Mouse (Mus musculus): ENCODE measurements around the gene Hsd17b13.

DNA sequence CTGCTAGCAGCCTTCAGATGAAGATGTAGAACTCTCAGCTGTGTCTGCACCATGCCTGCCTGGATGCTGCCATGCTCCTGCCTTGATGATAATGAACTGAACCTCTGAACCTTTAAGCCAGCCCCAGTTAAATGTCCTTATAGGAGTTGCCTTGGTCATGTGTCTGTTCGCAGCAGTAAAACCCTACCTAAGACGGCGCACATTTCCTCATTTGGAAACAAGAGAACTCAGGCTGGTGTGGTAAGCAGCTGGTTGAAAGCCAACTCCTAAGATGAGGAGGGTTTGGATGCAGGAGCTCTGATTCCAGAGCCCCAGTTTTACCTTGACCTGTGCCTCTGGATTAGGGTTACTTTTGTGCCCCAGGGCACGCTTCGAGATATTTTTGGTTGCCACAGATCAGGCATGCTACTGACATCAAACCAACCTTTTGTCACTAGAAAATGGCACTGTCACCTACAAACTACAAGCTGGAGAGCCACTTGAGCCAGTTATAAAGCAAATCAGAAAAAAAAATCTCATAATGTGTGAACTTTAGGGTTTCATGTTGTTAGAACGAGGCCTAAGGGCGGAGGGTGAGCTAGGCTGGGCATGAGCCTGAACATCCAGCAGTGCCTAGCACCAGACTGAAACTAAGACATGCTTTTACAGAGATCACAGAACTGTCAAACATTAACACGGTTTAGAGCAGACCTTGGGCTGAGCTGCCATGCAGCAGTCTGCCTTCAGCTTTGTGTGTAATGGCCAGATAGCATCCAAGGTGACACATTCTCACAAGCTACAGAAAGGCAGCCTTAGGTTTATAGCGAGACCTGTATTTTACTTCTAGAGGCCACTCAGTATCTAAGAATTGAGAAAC lies 3.7 kb upstream of the Hsd17b13 start:
- TF ChIP-seq POLR2A (IDR thresholded peaks at IDR 0.05; ENCODE audit: borderline replicate concordance, insufficient read depth, low read length) (no peak), CTCF (IDR thresholded peaks at IDR 0.05; ENCODE audit: borderline replicate concordance, insufficient read depth, low read depth, low read length) (no peak)

Data from cerebellum, adult 2 months (tissue).